Mouse (Mus musculus) neural tube, embryonic 13.5 days (tissue): ENCODE results near the gene Bpifa2. TPM values are rescaled to one million over a fixed set of nuclear protein-coding genes. Genes with fewer than 3 reads are reported as not detected.
"Not testable (repeated sequence)": the region's sequence is repeated elsewhere in the genome, so short reads cannot be mapped to it uniquely, and the experiment has no call there.

Source experiments
- ATAC-seq: fragments of 200-750 bp; cut with Nextera tagmentation; 2 replicates; pipeline ENCODE4 v1.8.0; 2017; ENCODE audit warnings: low read depth, mild to moderate bottlenecking, moderate TSS enrichment, moderate library complexity
- H3K27ac ChIP-seq: fragments of 300-500 bp; sonication (generic); replicated peaks from 2 replicates; pipeline ENCODE4 v1.5.1; 2015; ENCODE audit warnings: moderate library complexity, mild to moderate bottlenecking, inconsistent platforms
- H3K27me3 ChIP-seq: fragments of 300-500 bp; sonication (generic); 2 replicates; pipeline ENCODE4 v1.6.1; 2015; ENCODE audit warnings: mild to moderate bottlenecking, inconsistent platforms
- H3K36me3 ChIP-seq: fragments of 300-500 bp; sonication (generic); 2 replicates; pipeline ENCODE4 v1.6.1; 2015; ENCODE audit warnings: mild to moderate bottlenecking, inconsistent platforms
- H3K4me1 ChIP-seq: fragments of 300-500 bp; sonication (generic); replicated peaks from 2 replicates; pipeline ENCODE4 v1.6.1; 2015; ENCODE audit warnings: inconsistent platforms
- H3K4me2 ChIP-seq: fragments of 300-500 bp; sonication (generic); 2 replicates; pipeline ENCODE4 v1.6.1; 2015; ENCODE audit warnings: inconsistent platforms, mild to moderate bottlenecking, moderate library complexity
- H3K4me3 ChIP-seq: fragments of 300-500 bp; sonication (generic); 2 replicates; pipeline ENCODE4 v1.5.1; 2015; ENCODE audit warnings: mild to moderate bottlenecking, inconsistent platforms
- H3K9ac ChIP-seq: fragments of 300-500 bp; sonication (generic); 2 replicates; pipeline ENCODE4 v1.6.1; 2015; ENCODE audit warnings: moderate library complexity, mild to moderate bottlenecking, inconsistent platforms
- H3K9me3 ChIP-seq: fragments of 300-500 bp; sonication (generic); 2 replicates; pipeline ENCODE4 v1.6.1; 2016; ENCODE audit warnings: inconsistent platforms
- WGBS: fragments of 180-500 bp; shearing (Covaris S2); methylation state at CpG from one replicate; pipeline ENCODE4 v1.1.7; 2015; 5-methylcytosine and 5-hydroxymethylcytosine counted together
- polyA plus RNA-seq: library from polyadenylated mRNA; unstranded; fragments of >200 nt; fragmentation: Nextera tagmentation; extraction: Ambion mirVana; gene quantifications from 2 replicates; pipeline ENCODE4 v1.2.1, GENCODE M21; 2015

Bpifa2 gene
- polyA plus RNA-seq, 1 experiment from 2014 or later = not detected

- no peak for ATAC-seq
- Histone ChIP-seq H3K27me3 (no peaks in the 10 kb centered on the region), H3K4me3 (no peak overlapping the region), H3K4me1 (no peaks in the 10 kb centered on the region), H3K9me3 (no peaks in the 10 kb centered on the region), H3K9ac (no peak overlapping the region), H3K27ac (no peak overlapping the region), H3K36me3 (no peaks in the 10 kb centered on the region), H3K4me2 (no peak overlapping the region)
- WGBS = 85% methylated on average over 1 of the region's 1 CpGs
Observed at GRCm38 (mm10) chr2:154017990-154018389, 9.9 kb downstream of the Bpifa2 start.

DNA sequence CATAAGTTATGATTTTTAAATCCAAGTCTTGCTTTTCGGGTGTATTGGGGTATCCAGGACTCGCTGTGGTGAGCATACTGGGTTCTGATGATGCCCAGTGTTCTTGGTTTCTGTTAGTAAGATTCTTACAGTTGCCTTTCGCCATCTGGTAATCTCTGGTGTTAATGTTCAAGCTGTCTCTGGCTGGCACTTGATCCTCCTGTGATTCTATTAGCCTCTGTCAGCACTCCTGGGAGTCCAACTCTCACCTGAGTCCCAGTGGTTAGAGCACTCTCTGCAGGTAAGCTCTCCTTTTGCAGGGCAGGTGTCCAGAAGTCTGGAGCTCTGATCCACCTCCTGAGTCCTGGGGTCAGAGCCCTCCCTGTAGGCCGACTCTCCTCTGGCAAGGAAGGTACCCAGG, 16.6 kb downstream of the Bpifa2 start:
- H3K4me2 ChIP-seq, H3K9ac ChIP-seq, H3K9me3 ChIP-seq, H3K27me3 ChIP-seq, H3K36me3 ChIP-seq, H3K4me1 ChIP-seq, ATAC-seq, H3K4me3 ChIP-seq, H3K27ac ChIP-seq: not testable (repeated sequence)
- 96% methylated on average over 4 of the region's 4 CpGs for WGBS

- Histone ChIP-seq H3K9me3 (no peaks in the 10 kb centered on the region), H3K4me3 (no peak overlapping the region), H3K9ac (no peak overlapping the region), H3K36me3 (no peaks in the 10 kb centered on the region), H3K27me3 (no peaks in the 10 kb centered on the region), H3K4me2 (no peak overlapping the region), H3K27ac (no peak overlapping the region), H3K4me1 (no peaks in the 10 kb centered on the region)
- 61% methylated on average over 2 of the region's 2 CpGs for WGBS
- no peak for ATAC-seq
Observed at GRCm38 (mm10) chr2:154038932-154039331, 30.9 kb downstream of the Bpifa2 start.

DNA sequence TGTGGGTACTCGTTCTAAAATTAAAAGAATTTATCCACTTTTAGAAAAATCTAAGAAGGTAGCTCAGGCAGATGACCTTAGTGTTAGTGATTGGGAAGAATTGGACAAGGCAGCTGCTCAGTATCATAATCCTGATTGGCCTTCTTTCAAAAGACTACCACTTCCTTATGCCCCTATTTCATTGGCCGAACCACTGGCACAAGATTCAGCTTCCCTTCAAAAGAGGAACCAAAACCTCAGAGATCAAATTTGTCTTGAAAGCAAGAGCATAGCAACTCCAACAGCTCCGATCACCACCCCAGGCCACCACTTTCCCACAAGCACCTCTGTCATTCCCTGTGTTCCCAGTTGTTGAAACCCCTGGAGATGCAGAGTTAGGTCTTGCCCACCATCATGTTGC, 36.7 kb downstream of the Bpifa2 start:
- Histone ChIP-seq H3K27me3 (no peaks in the 10 kb centered on the region), H3K9me3 (no peaks in the 10 kb centered on the region), H3K4me3 (no peak overlapping the region), H3K36me3 (no peaks in the 10 kb centered on the region), H3K9ac (no peak overlapping the region), H3K4me1 (peaks cover 17% of the 10 kb centered on the region), H3K27ac (no peak overlapping the region), H3K4me2 (no peak overlapping the region)
- 92% methylated on average over 3 of the region's 3 CpGs for WGBS
- ATAC-seq = no peak

GRCm38 (mm10) chr2:154058690-154059089, 50.6 kb downstream of the Bpifa2 start:
- Histone ChIP-seq H3K4me1 (no peaks in the 10 kb centered on the region), H3K4me2 (no peak overlapping the region), H3K36me3 (no peaks in the 10 kb centered on the region), H3K27me3 (no peaks in the 10 kb centered on the region), H3K4me3 (no peak overlapping the region), H3K9ac (no peak overlapping the region), H3K9me3 (no peaks in the 10 kb centered on the region), H3K27ac (no peak overlapping the region)
- 57% methylated on average over 2 of the region's 2 CpGs for WGBS
- no peak for ATAC-seq

Other genes with a start within 250 kb of the Bpifa2 start
- not detected in 2 replicates for gene Efcab8, start 228.3 kb upstream of the Bpifa2 start, polyA plus RNA-seq
- gene Sun5, start 137.2 kb upstream of the Bpifa2 start, polyA plus RNA-seq = not detected in 2 replicates
- not detected in 2 replicates for gene Bpifb2, start 133.2 kb upstream of the Bpifa2 start, polyA plus RNA-seq
- not detected in 2 replicates for gene Bpifb6, start 107.9 kb upstream of the Bpifa2 start, polyA plus RNA-seq
- not detected in 2 replicates for gene Bpifb3, start 90.0 kb upstream of the Bpifa2 start, polyA plus RNA-seq
- gene Bpifb4, start 70.1 kb upstream of the Bpifa2 start, polyA plus RNA-seq = not detected in 2 replicates
- not detected in 2 replicates for gene Bpifa6, start 33.3 kb upstream of the Bpifa2 start, polyA plus RNA-seq
- not detected in 2 replicates for gene Bpifa3, start 122.1 kb downstream of the Bpifa2 start, polyA plus RNA-seq
- gene Bpifa1, start 134.6 kb downstream of the Bpifa2 start, polyA plus RNA-seq = not detected in 2 replicates
- gene Bpifa5, start 154.3 kb downstream of the Bpifa2 start, polyA plus RNA-seq = not detected in 2 replicates
- not detected in 2 replicates for gene Bpifb1, start 182.6 kb downstream of the Bpifa2 start, polyA plus RNA-seq
- not detected in 2 replicates for gene Bpifb5, start 215.5 kb downstream of the Bpifa2 start, polyA plus RNA-seq
- gene Bpifb9a, start 249.6 kb downstream of the Bpifa2 start, polyA plus RNA-seq = not detected in 2 replicates